Mouse (Mus musculus) CH12.LX (cell line): ENCODE data around the gene Olfr324. TPM values are rescaled to one million over a fixed set of nuclear protein-coding genes. Genes with fewer than 3 reads are reported as not detected.

Source experiments
- DNase-seq: peaks from one replicate; pipeline ENCODE4 v3.0.0-alpha.2; 2013; ENCODE audit errors: extremely low read depth
- H3K27ac ChIP-seq: 2 replicates; pipeline ENCODE4 v1.5.1; 2012; ENCODE audit warnings: low read depth, mild to moderate bottlenecking, control low read depth, moderate library complexity; ENCODE audit not compliant: insufficient read depth
- H3K27me3 ChIP-seq: replicated peaks from 2 replicates; pipeline ENCODE3; 2012; ENCODE audit warnings: inconsistent platforms
- H3K36me3 ChIP-seq, 2 experiments: replicated peaks in 1 of 2; 2 replicates each; pipeline versions ENCODE3 to v1.6.1; 2012; ENCODE audit warnings: inconsistent platforms in 1 of 2, low read length in 1 of 2, mild to moderate bottlenecking in 1 of 2, mixed read lengths in 1 of 2, moderate library complexity in 1 of 2; ENCODE audit not compliant: control insufficient read depth in 1 of 2, insufficient read depth in 1 of 2
- H3K4me1 ChIP-seq, 2 experiments: 2 replicates each; pipeline ENCODE4 v1.6.1; 2012; ENCODE audit warnings: inconsistent platforms in 1 of 2, moderate library complexity in 1 of 2; ENCODE audit not compliant: insufficient read depth in 2 of 2, control insufficient read depth in 1 of 2
- H3K4me2 ChIP-seq: 2 replicates; pipeline ENCODE4 v1.6.1; 2012; ENCODE audit warnings: low read depth, mild to moderate bottlenecking, control low read depth; ENCODE audit not compliant: poor library complexity, insufficient read depth, severe bottlenecking
- H3K4me3 ChIP-seq, 3 experiments: fragments of 150-350 bp in 1 of 3; sonication (generic) in 1 of 3; replicated peaks in 1 of 3; 2 replicates each; pipeline versions ENCODE3 to v1.5.1; 2011 to 2012; ENCODE audit warnings: low read depth in 2 of 3, low read length in 2 of 3, mild to moderate bottlenecking in 2 of 3, moderate library complexity in 2 of 3, control low read depth in 1 of 3, improper control_type of control experiment in 1 of 3, inconsistent platforms in 1 of 3, mixed read lengths in 1 of 3; ENCODE audit not compliant: poor library complexity in 1 of 3
- H3K79me2 ChIP-seq: replicated peaks from 2 replicates; pipeline ENCODE4 v1.6.1; 2012; ENCODE audit warnings: mild to moderate bottlenecking, moderate library complexity; ENCODE audit not compliant: control insufficient read depth, poor library complexity, insufficient read depth, severe bottlenecking; ENCODE audit errors: extremely low read depth
- H3K9ac ChIP-seq: 2 replicates; pipeline ENCODE4 v1.6.1; 2012; ENCODE audit warnings: low read depth, mild to moderate bottlenecking, control low read depth, moderate library complexity; ENCODE audit not compliant: insufficient read depth
- H3K9me3 ChIP-seq: replicated peaks from 2 replicates; pipeline ENCODE3; 2012; ENCODE audit warnings: low read length, inconsistent platforms, mixed read lengths
- CHD2 ChIP-seq: IDR thresholded peaks from 2 replicates; pipeline ENCODE4 v1.6.1; 2011; ENCODE audit warnings: low read length, improper control_type of control experiment
- CTCF ChIP-seq, 2 experiments: IDR thresholded peaks in 1 of 2; conservative IDR thresholded peaks in 1 of 2; 2 replicates each; pipeline ENCODE4 v1.5.1; 2011 to 2012; ENCODE audit warnings: low read depth in 2 of 2, low read length in 2 of 2, improper control_type of control experiment in 1 of 2, inconsistent platforms in 1 of 2, mild to moderate bottlenecking in 1 of 2, moderate library complexity in 1 of 2
- E2F4 ChIP-seq: IDR thresholded peaks from 2 replicates; pipeline ENCODE4 v1.6.1; 2011; ENCODE audit warnings: low read depth, low read length, improper control_type of control experiment; ENCODE audit not compliant: insufficient replicate concordance
- EP300 ChIP-seq: IDR thresholded peaks from 2 replicates; pipeline ENCODE4 v1.6.1; 2011; ENCODE audit warnings: low read length, improper control_type of control experiment
- GABPA ChIP-seq: IDR thresholded peaks from 2 replicates; pipeline ENCODE4 v1.6.1; 2012; ENCODE audit warnings: low read depth, low read length, improper control_type of control experiment, inconsistent platforms; ENCODE audit not compliant: insufficient replicate concordance
- HCFC1 ChIP-seq: IDR thresholded peaks from 2 replicates; pipeline ENCODE4 v1.6.1; 2012; ENCODE audit warnings: low read depth, mild to moderate bottlenecking, inconsistent platforms, low read length, improper control_type of control experiment
- IRF4 ChIP-seq: IDR thresholded peaks from 2 replicates; pipeline ENCODE4 v1.6.1; 2014; ENCODE audit warnings: low read depth, mild to moderate bottlenecking, inconsistent platforms, low read length, improper control_type of control experiment
- JUN ChIP-seq: IDR thresholded peaks from 2 replicates; pipeline ENCODE4 v1.6.1; 2011; ENCODE audit warnings: low read depth, mild to moderate bottlenecking, low read length, improper control_type of control experiment, moderate library complexity; ENCODE audit not compliant: insufficient read depth
- JUND ChIP-seq: conservative IDR thresholded peaks from 2 replicates; pipeline ENCODE4 v1.6.1; 2011; ENCODE audit warnings: low read depth, low read length, improper control_type of control experiment
- KAT2A ChIP-seq: IDR thresholded peaks from 2 replicates; pipeline ENCODE4 v1.6.1; 2012; ENCODE audit warnings: low read length, improper control_type of control experiment, inconsistent platforms; ENCODE audit not compliant: insufficient replicate concordance
- MAX ChIP-seq: IDR thresholded peaks from 2 replicates; pipeline ENCODE4 v1.6.1; 2011; ENCODE audit warnings: low read length, improper control_type of control experiment
- MXI1 ChIP-seq: IDR thresholded peaks from 2 replicates; pipeline ENCODE4 v1.6.1; 2011; ENCODE audit warnings: mild to moderate bottlenecking, low read depth, low read length, improper control_type of control experiment
- NELFE ChIP-seq: IDR thresholded peaks from 2 replicates; pipeline ENCODE4 v1.6.1; 2011; ENCODE audit warnings: low read depth, low read length, improper control_type of control experiment
- NRF1 ChIP-seq: IDR thresholded peaks from 2 replicates; pipeline ENCODE4 v1.6.1; 2014; ENCODE audit warnings: low read depth, mild to moderate bottlenecking, inconsistent platforms, low read length, improper control_type of control experiment, moderate library complexity
- POLR2AphosphoS2 ChIP-seq: IDR thresholded peaks from 2 replicates; pipeline ENCODE4 v1.6.1; 2011; ENCODE audit warnings: low read depth, low read length, improper control_type of control experiment
- TBP ChIP-seq: conservative IDR thresholded peaks from 2 replicates; pipeline ENCODE4 v1.6.1; 2011; ENCODE audit warnings: low read depth, low read length, improper control_type of control experiment
- UBTF ChIP-seq: IDR thresholded peaks from 2 replicates; pipeline ENCODE4 v1.6.1; 2012; ENCODE audit warnings: low read depth, mild to moderate bottlenecking, inconsistent platforms, low read length, improper control_type of control experiment, moderate library complexity
- USF1 ChIP-seq: IDR thresholded peaks from 2 replicates; pipeline ENCODE4 v1.6.1; 2014; ENCODE audit warnings: low read depth, mild to moderate bottlenecking, inconsistent platforms, low read length, improper control_type of control experiment
- ZMIZ1 ChIP-seq: IDR thresholded peaks from 2 replicates; pipeline ENCODE4 v1.6.1; 2012; ENCODE audit warnings: low read depth, mild to moderate bottlenecking, inconsistent platforms, low read length, improper control_type of control experiment
- dilution Hi-C: fragments of 300-500 bp; cut with MboI; formaldehyde crosslinking; loops from 2 replicates; pipeline ENCODE4 v1.14.3; 2020; ENCODE audit warnings: low sequenced_read_pairs; ENCODE audit not compliant: extremely low pct_unique_long_range_greater_than_20kb, extremely low pct_ligation_motif_present
- in situ Hi-C: fragments of 300-500 bp; cut with MboI; formaldehyde crosslinking; loops from 3 replicates; pipeline ENCODE4 v1.14.3; 2019; ENCODE audit warnings: low sequenced_read_pairs, low pct_ligation_motif_present, low pct_unique_long_range_greater_than_20kb, mixed read lengths
- polyA plus RNA-seq: library from polyadenylated mRNA; unstranded; fragments of >175 nt; gene quantifications from 2 replicates; pipeline ENCODE4 v1.2.1, GENCODE M21; 2012; ENCODE audit warnings: low read depth; ENCODE audit not compliant: insufficient read length
- total RNA-seq, 2 experiments: library from RNA; depleted of rRNA; stranded (reverse); fragments of 300-350 nt in 1 of 2; fragments of >200 nt in 1 of 2; gene quantifications; 2 replicates each; pipeline ENCODE4 v1.2.3; 2012 to 2014

Gene Olfr324
- total and polyA plus RNA-seq, 3 experiments: not detected

DNA sequence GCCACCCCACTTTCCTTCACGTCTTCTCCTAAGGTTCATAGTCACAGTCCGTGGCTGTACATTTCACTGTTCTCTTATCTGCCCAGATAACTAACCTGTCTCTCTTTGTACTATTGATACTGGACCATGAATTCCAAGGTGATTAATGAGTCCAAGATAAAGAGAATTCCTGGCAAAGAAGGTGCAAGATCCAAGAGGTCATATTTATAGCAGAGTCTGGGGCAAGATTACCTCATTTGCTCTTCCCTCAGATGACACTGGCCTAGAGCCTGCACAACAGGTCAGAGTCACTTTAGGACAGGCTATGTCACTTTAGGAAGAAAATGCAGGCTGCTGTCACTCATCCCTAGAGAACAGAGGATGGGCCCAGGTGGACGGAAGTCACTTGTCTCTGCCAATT, 10.3 kb downstream of the Olfr324 start:
- H3K27ac ChIP-seq: no peak overlapping the region
- no peak overlapping the region for H3K9ac ChIP-seq
- H3K4me3 ChIP-seq: no peak overlapping the region
- TF ChIP-seq MAX: no peak
- TF ChIP-seq, all 38 proteins: peak for 0
- dilution Hi-C loops (no loop called here), in situ Hi-C loops (no loop called here)
- Histone ChIP-seq H3K9me3 (no peaks in the 10 kb centered on the region), H3K36me3 (no peaks in the 10 kb centered on the region), H3K4me2 (no peak overlapping the region), H3K79me2 (no peaks in the 10 kb centered on the region), H3K27me3 (peaks cover 85% of the 10 kb centered on the region), H3K4me1 (no peaks in the 10 kb centered on the region)
- no peak for DNase-seq

GRCm38 (mm10) chr11:58606177-58606919, 11.4 kb downstream of the Olfr324 start:
- Histone ChIP-seq H3K4me3 (no peak overlapping the region), H3K4me2 (no peak overlapping the region), H3K36me3 (no peaks in the 10 kb centered on the region), H3K9ac (no peak overlapping the region), H3K27ac (no peak overlapping the region), H3K27me3 (peaks cover 84% of the 10 kb centered on the region), H3K4me1 (no peaks in the 10 kb centered on the region), H3K79me2 (no peaks in the 10 kb centered on the region), H3K9me3 (no peaks in the 10 kb centered on the region)
- no peak for TF ChIP-seq TBP
- no peak for TF ChIP-seq MAX
- no peak for TF ChIP-seq ZMIZ1
- TF ChIP-seq USF1: no peak
- TF ChIP-seq GABPA: no peak
- TF ChIP-seq JUND: no peak
- no peak for TF ChIP-seq MXI1
- no peak for TF ChIP-seq IRF4
- TF ChIP-seq JUN: no peak
- TF ChIP-seq CTCF (conservative IDR thresholded peaks at IDR 0.05 in 1 of 2, IDR thresholded peaks at IDR 0.05 in 1 of 2; ENCODE audit: low read depth in 2 of 2, low read length in 2 of 2): no peak
- TF ChIP-seq CHD2: no peak
- TF ChIP-seq UBTF: no peak
- TF ChIP-seq HCFC1: no peak
- no peak for TF ChIP-seq POLR2AphosphoS2
- no peak for TF ChIP-seq E2F4
- no peak for TF ChIP-seq EP300
- no peak for TF ChIP-seq NELFE
- no peak for TF ChIP-seq NRF1
- no peak for TF ChIP-seq KAT2A
- in situ Hi-C loops: no loop called here
- dilution Hi-C loops: no loop called here
- DNase-seq: no peak
